Mouse (Mus musculus) hindbrain, embryonic 12.5 days (tissue): ENCODE data around the gene Bpifa5. TPM values are rescaled to one million over a fixed set of nuclear protein-coding genes. Genes with fewer than 3 reads are reported as not detected.

ENCODE experiments used
- ATAC-seq: fragments of 200-750 bp; cut with Nextera tagmentation; 2 replicates; pipeline ENCODE4 v1.8.0; 2017; ENCODE audit warnings: moderate TSS enrichment; ENCODE audit not compliant: low FRiP score
- H3K27ac ChIP-seq: fragments of 300-500 bp; sonication (generic); 2 replicates; pipeline ENCODE4 v1.5.1; 2016; ENCODE audit warnings: mild to moderate bottlenecking
- H3K27me3 ChIP-seq: fragments of 300-500 bp; sonication (generic); 2 replicates; pipeline ENCODE4 v1.6.1; 2016; ENCODE audit warnings: mild to moderate bottlenecking
- H3K36me3 ChIP-seq: fragments of 300-500 bp; sonication (generic); 2 replicates; pipeline ENCODE4 v1.6.1; 2016; ENCODE audit warnings: mild to moderate bottlenecking
- H3K4me1 ChIP-seq: fragments of 300-500 bp; sonication (generic); 2 replicates; pipeline ENCODE4 v1.6.1; 2016
- H3K4me2 ChIP-seq: fragments of 300-500 bp; sonication (generic); replicated peaks from 2 replicates; pipeline ENCODE4 v1.6.1; 2016; ENCODE audit warnings: mild to moderate bottlenecking
- H3K4me3 ChIP-seq: fragments of 300-500 bp; sonication (generic); 2 replicates; pipeline ENCODE4 v1.5.1; 2016; ENCODE audit warnings: mild to moderate bottlenecking
- H3K9ac ChIP-seq: fragments of 300-500 bp; sonication (generic); 2 replicates; pipeline ENCODE4 v1.6.1; 2016; ENCODE audit warnings: mild to moderate bottlenecking, moderate library complexity
- H3K9me3 ChIP-seq: fragments of 300-500 bp; sonication (generic); replicated peaks from 2 replicates; pipeline ENCODE4 v1.6.1; 2016; ENCODE audit warnings: mild to moderate bottlenecking
- WGBS: fragments of 180-500 bp; shearing (Covaris S2); methylation state at CpG from one replicate; pipeline ENCODE4 v1.1.7; 2016; 5-methylcytosine and 5-hydroxymethylcytosine counted together
- polyA plus RNA-seq: library from polyadenylated mRNA; unstranded; fragments of >200 nt; fragmentation: Nextera tagmentation; extraction: Ambion mirVana; gene quantifications from 2 replicates; pipeline ENCODE4 v1.2.1, GENCODE M21; 2016

Bpifa5 gene
- polyA plus RNA-seq, 1 experiment from 2014 or later = not detected

GRCm38 (mm10) chr2:154185319-154185718, 22.9 kb downstream of the Bpifa5 start:
- WGBS = 91% methylated on average over 6 of the region's 6 CpGs

GRCm38 (mm10) chr2:154185748-154186147, 23.3 kb downstream of the Bpifa5 start:
- Histone ChIP-seq H3K4me2 (no peak overlapping the region), H3K9me3 (no peaks in the 10 kb centered on the region), H3K27me3 (no peaks in the 10 kb centered on the region), H3K27ac (no peak overlapping the region), H3K9ac (no peak overlapping the region), H3K36me3 (no peaks in the 10 kb centered on the region), H3K4me3 (no peak overlapping the region), H3K4me1 (no peaks in the 10 kb centered on the region)
- ATAC-seq = no peak
- 76% methylated on average over 3 of the region's 3 CpGs for WGBS

More at GRCm38 (mm10) chr2:154185319-154185718, 22.9 kb downstream of the Bpifa5 start:
- no peak for ATAC-seq
- no peak overlapping the region for H3K9ac ChIP-seq
- no peak overlapping the region for H3K4me3 ChIP-seq
- no peaks in the 10 kb centered on the region for H3K9me3 ChIP-seq
- no peak overlapping the region for H3K27ac ChIP-seq
- no peak overlapping the region for H3K4me2 ChIP-seq
- no peaks in the 10 kb centered on the region for H3K27me3 ChIP-seq
- H3K36me3 ChIP-seq = no peaks in the 10 kb centered on the region
- H3K4me1 ChIP-seq = no peaks in the 10 kb centered on the region

- Histone ChIP-seq H3K27me3 (no peaks in the 10 kb centered on the region), H3K4me1 (no peaks in the 10 kb centered on the region), H3K9ac (no peak overlapping the region), H3K4me3 (no peak overlapping the region), H3K4me2 (no peak overlapping the region), H3K27ac (no peak overlapping the region), H3K36me3 (no peaks in the 10 kb centered on the region), H3K9me3 (no peaks in the 10 kb centered on the region)
- ATAC-seq = no peak
- 47% methylated on average over 5 of the region's 5 CpGs for WGBS
Measured at GRCm38 (mm10) chr2:154187468-154187867, 25.1 kb downstream of the Bpifa5 start.

- H3K9ac ChIP-seq = no peak overlapping the region
- no peak overlapping the region for H3K4me3 ChIP-seq
- H3K9me3 ChIP-seq = no peaks in the 10 kb centered on the region
- no peaks in the 10 kb centered on the region for H3K4me1 ChIP-seq
- no peak overlapping the region for H3K4me2 ChIP-seq
- WGBS = 83% methylated on average over 7 of the region's 7 CpGs
- no peaks in the 10 kb centered on the region for H3K36me3 ChIP-seq
- H3K27ac ChIP-seq = no peak overlapping the region
- no peaks in the 10 kb centered on the region for H3K27me3 ChIP-seq
- no peak for ATAC-seq
Measured at GRCm38 (mm10) chr2:154189877-154190434, 27.5 kb downstream of the Bpifa5 start.

GRCm38 (mm10) chr2:154190546-154191258, 28.3 kb downstream of the Bpifa5 start, which contains the start of gene Bpifb1:
Gene Bpifb1, plus strand, starts transcription at chr2:154190818.
- H3K27me3 ChIP-seq = no peaks in the 10 kb centered on the region
- no peaks in the 10 kb centered on the region for H3K36me3 ChIP-seq
- no peak for ATAC-seq
- 84% methylated on average over 11 of the region's 11 CpGs for WGBS
- H3K4me2 ChIP-seq = no peak within 1 kb of the TSS
- no peaks in the 10 kb centered on the region for H3K9me3 ChIP-seq
- H3K9ac ChIP-seq = no peak within 1 kb of the TSS
- H3K4me1 ChIP-seq = no peaks in the 10 kb centered on the region
- H3K4me3 ChIP-seq = no peak within 1 kb of the TSS
- H3K27ac ChIP-seq = no peak within 1 kb of the TSS

- 74% methylated on average over 2 of the region's 2 CpGs for WGBS
- H3K4me1 ChIP-seq = no peaks in the 10 kb centered on the region
- H3K9ac ChIP-seq = no peak overlapping the region
- H3K4me2 ChIP-seq = no peak overlapping the region
- no peaks in the 10 kb centered on the region for H3K36me3 ChIP-seq
- no peaks in the 10 kb centered on the region for H3K27me3 ChIP-seq
- H3K9me3 ChIP-seq = no peaks in the 10 kb centered on the region
- no peak for ATAC-seq
- no peak overlapping the region for H3K27ac ChIP-seq
- H3K4me3 ChIP-seq = no peak overlapping the region
Measured at GRCm38 (mm10) chr2:154192141-154192540, 29.7 kb downstream of the Bpifa5 start.

- H3K27ac ChIP-seq = no peak overlapping the region
- no peak overlapping the region for H3K9ac ChIP-seq
- H3K4me2 ChIP-seq = no peak overlapping the region
- no peaks in the 10 kb centered on the region for H3K4me1 ChIP-seq
- H3K4me3 ChIP-seq = no peak overlapping the region
- H3K27me3 ChIP-seq = no peaks in the 10 kb centered on the region
- no peaks in the 10 kb centered on the region for H3K9me3 ChIP-seq
- ATAC-seq = no peak
- no peaks in the 10 kb centered on the region for H3K36me3 ChIP-seq
- WGBS = 90% methylated on average over 4 of the region's 4 CpGs
Measured at GRCm38 (mm10) chr2:154193071-154193470, 30.7 kb downstream of the Bpifa5 start.

GRCm38 (mm10) chr2:154193994-154194504, 31.6 kb downstream of the Bpifa5 start:
- 76% methylated on average over 5 of the region's 5 CpGs for WGBS
- H3K4me3 ChIP-seq = no peak overlapping the region
- ATAC-seq = no peak

GRCm38 (mm10) chr2:154197036-154197435, 34.6 kb downstream of the Bpifa5 start:
- ATAC-seq = no peak
- no peaks in the 10 kb centered on the region for H3K9me3 ChIP-seq
- H3K4me1 ChIP-seq = no peaks in the 10 kb centered on the region
- no peak overlapping the region for H3K9ac ChIP-seq
- no peaks in the 10 kb centered on the region for H3K36me3 ChIP-seq
- H3K4me2 ChIP-seq = no peak overlapping the region
- no peaks in the 10 kb centered on the region for H3K27me3 ChIP-seq
- WGBS = 94% methylated on average over 9 of the region's 9 CpGs
- H3K27ac ChIP-seq = no peak overlapping the region
- no peak overlapping the region for H3K4me3 ChIP-seq

More at GRCm38 (mm10) chr2:154193994-154194504, 31.6 kb downstream of the Bpifa5 start:
- Histone ChIP-seq H3K36me3 (no peaks in the 10 kb centered on the region), H3K9ac (no peak overlapping the region), H3K9me3 (no peaks in the 10 kb centered on the region), H3K4me1 (no peaks in the 10 kb centered on the region), H3K4me2 (no peak overlapping the region), H3K27ac (no peak overlapping the region), H3K27me3 (no peaks in the 10 kb centered on the region)

GRCm38 (mm10) chr2:154204630-154205029, 42.2 kb downstream of the Bpifa5 start:
- Histone ChIP-seq H3K4me1 (no peaks in the 10 kb centered on the region), H3K36me3 (no peaks in the 10 kb centered on the region), H3K27me3 (no peaks in the 10 kb centered on the region), H3K4me2 (no peak overlapping the region), H3K27ac (no peak overlapping the region), H3K4me3 (no peak overlapping the region), H3K9ac (no peak overlapping the region), H3K9me3 (no peaks in the 10 kb centered on the region)
- WGBS = 85% methylated on average over 4 of the region's 4 CpGs
- ATAC-seq = no peak

GRCm38 (mm10) chr2:154206908-154207307, 44.5 kb downstream of the Bpifa5 start:
- Histone ChIP-seq H3K9me3 (no peaks in the 10 kb centered on the region), H3K4me3 (no peak overlapping the region), H3K27ac (no peak overlapping the region), H3K36me3 (no peaks in the 10 kb centered on the region), H3K27me3 (no peaks in the 10 kb centered on the region), H3K4me2 (no peak overlapping the region), H3K4me1 (no peaks in the 10 kb centered on the region; the same call in 1 of the 2 replicates), H3K9ac (no peak overlapping the region)
- 59% methylated on average over 7 of the region's 7 CpGs for WGBS
- no peak for ATAC-seq

- Histone ChIP-seq H3K4me2 (no peak overlapping the region), H3K9ac (no peak overlapping the region), H3K27ac (no peak overlapping the region), H3K4me1 (no peaks in the 10 kb centered on the region; the same call in 1 of the 2 replicates), H3K36me3 (no peaks in the 10 kb centered on the region), H3K27me3 (no peaks in the 10 kb centered on the region), H3K9me3 (no peaks in the 10 kb centered on the region), H3K4me3 (no peak overlapping the region)
- no peak for ATAC-seq
- 17% methylated on average over 3 of the region's 3 CpGs for WGBS
Measured at GRCm38 (mm10) chr2:154209112-154209511, 46.7 kb downstream of the Bpifa5 start.

GRCm38 (mm10) chr2:154211121-154211520, 48.7 kb downstream of the Bpifa5 start:
- no peak overlapping the region for H3K27ac ChIP-seq
- ATAC-seq = no peak
- H3K36me3 ChIP-seq = no peaks in the 10 kb centered on the region
- no peaks in the 10 kb centered on the region for H3K9me3 ChIP-seq
- no peak overlapping the region for H3K4me3 ChIP-seq
- no peaks in the 10 kb centered on the region for H3K27me3 ChIP-seq
- no peak overlapping the region for H3K9ac ChIP-seq
- no peaks in the 10 kb centered on the region; the same call in 1 of the 2 replicates for H3K4me1 ChIP-seq
- H3K4me2 ChIP-seq = no peak overlapping the region
- WGBS = 41% methylated on average over 1 of the region's 1 CpGs
